12 mouse cellular contexts compared by ENCODE assay signal in genomic region chr4:137766365-137766764, GRCm38 (mm10). TPM values are rescaled to one million over a fixed set of nuclear protein-coding genes. Genes with fewer than 3 reads are reported as not detected.
A peak's percentile ranks its signal among the peaks of the same experiment; 100 is the strongest.
DNase-seq lines count a peak whose midpoint lies in the region; ATAC-seq and TF ChIP-seq lines count a peak whose summit lies in the region.
"Had no signal": no experiment of that assay in that cellular context is flagged by ENCODE, and none has a peak within 500 bp of the region (broad histone marks: within the 10 kb centered on the region; RNA-seq: fewer than 3 reads in every experiment).

No protein-coding gene starts in this region.

- no peaks in the 10 kb centered on the region for H3K9me3 ChIP-seq in hindbrain, embryonic 13.5 days
- H3K9me3 ChIP-seq in hindbrain, embryonic 12.5 days (replicated peaks), result no peaks in the 10 kb centered on the region
- H3K9me3 ChIP-seq in ES-Bruce4 (replicated peaks; ENCODE audit: control insufficient read depth, insufficient read depth, low read length, poor library complexity, severe bottlenecking), result no peaks in the 10 kb centered on the region
- H3K9me3 ChIP-seq in forebrain, embryonic 14.5 days (replicated peaks; ENCODE audit: control insufficient read depth, low read length), result no peaks in the 10 kb centered on the region
- H3K9me3 ChIP-seq in liver, embryonic 16.5 days (replicated peaks; ENCODE audit: control insufficient read depth, low read length), result no peaks in the 10 kb centered on the region

- no peak for TF ChIP-seq POLR2A in ES-Bruce4 (IDR thresholded peaks at IDR 0.05; ENCODE audit: insufficient read depth, low read length)

- no peaks in the 10 kb centered on the region for H3K27me3 ChIP-seq in hindbrain, embryonic 13.5 days
- no peaks in the 10 kb centered on the region for H3K27me3 ChIP-seq in hindbrain, embryonic 12.5 days
- H3K27me3 ChIP-seq in ES-Bruce4 (ENCODE audit: control insufficient read depth, insufficient read depth, low read length, poor library complexity, severe bottlenecking), result no peaks in the 10 kb centered on the region
- no peaks in the 10 kb centered on the region for H3K27me3 ChIP-seq in forebrain, embryonic 14.5 days (replicated peaks; ENCODE audit: control insufficient read depth, insufficient read depth, low read length)
- H3K27me3 ChIP-seq in liver, embryonic 16.5 days (ENCODE audit: control insufficient read depth, insufficient read depth, low read depth, low read length), result peaks cover 3% of the 10 kb centered on the region; the same call in 1 of the 2 replicates

- 34% methylated on average over 5 of the region's 5 CpGs for WGBS in hindbrain, embryonic 13.5 days
- WGBS in hindbrain, embryonic 12.5 days, result 35% methylated on average over 5 of the region's 5 CpGs
- 25% methylated on average over 5 of the region's 5 CpGs for WGBS in forebrain, embryonic 14.5 days
- 20% methylated on average over 5 of the region's 5 CpGs for WGBS in liver, embryonic 16.5 days (ENCODE audit: insufficient replicate concordance)

- no peaks in the 10 kb centered on the region for H3K36me3 ChIP-seq in hindbrain, embryonic 13.5 days
- H3K36me3 ChIP-seq in hindbrain, embryonic 12.5 days, result no peaks in the 10 kb centered on the region
- H3K36me3 ChIP-seq in ES-Bruce4 (ENCODE audit: control insufficient read depth, insufficient read depth, low read length, poor library complexity, severe bottlenecking), result no peaks in the 10 kb centered on the region
- no peaks in the 10 kb centered on the region for H3K36me3 ChIP-seq in forebrain, embryonic 14.5 days (ENCODE audit: control insufficient read depth, insufficient read depth, low read length)
- no peaks in the 10 kb centered on the region for H3K36me3 ChIP-seq in liver, embryonic 16.5 days (ENCODE audit: control insufficient read depth, insufficient read depth)

- H3K9ac ChIP-seq in hindbrain, embryonic 13.5 days, result no peak overlapping the region
- H3K9ac ChIP-seq in hindbrain, embryonic 12.5 days, result no peak overlapping the region
- H3K9ac ChIP-seq in ES-Bruce4 (ENCODE audit: low read depth, poor library complexity, severe bottlenecking), result no peak overlapping the region
- no peak overlapping the region for H3K9ac ChIP-seq in forebrain, embryonic 14.5 days (ENCODE audit: low read length)
- H3K9ac ChIP-seq in liver, embryonic 16.5 days (ENCODE audit: low read depth, low read length), result no peak overlapping the region

- H3K4me3 ChIP-seq in hindbrain, embryonic 13.5 days, result no peak overlapping the region
- no peak overlapping the region for H3K4me3 ChIP-seq in hindbrain, embryonic 12.5 days
- no peak overlapping the region for H3K4me3 ChIP-seq in ES-Bruce4 (ENCODE audit: low read depth, low read length)
- no peak overlapping the region for H3K4me3 ChIP-seq in forebrain, embryonic 14.5 days (ENCODE audit: low read depth, low read length)
- H3K4me3 ChIP-seq in liver, embryonic 16.5 days (ENCODE audit: low read depth, low read length), result no peak overlapping the region
- H3K4me3 ChIP-seq: erythroblast, embryonic 14.5 days had no signal

- no peak for DNase-seq in forebrain, embryonic 14.5 days (ENCODE audit: low spot score)
- DNase-seq in left cerebral cortex, adult 11 months (ENCODE audit: low spot score), result no peak
- DNase-seq in cerebellum, adult 8-10 months, result no peak
- DNase-seq in thymus, postnatal 14 days, result no peak
- DNase-seq: cerebellum, adult 9-10 months; heart, postnatal 14 days; thymus, postnatal 4 days had no signal

- no peak for TF ChIP-seq EP300 in ES-Bruce4 (IDR thresholded peaks at IDR 0.05; ENCODE audit: insufficient read depth, low read depth, low read length)

- H3K4me1 ChIP-seq in hindbrain, embryonic 13.5 days (replicated peaks), result peaks cover 27% of the 10 kb centered on the region
- peaks cover 27% of the 10 kb centered on the region for H3K4me1 ChIP-seq in hindbrain, embryonic 12.5 days
- peaks cover 33% of the 10 kb centered on the region for H3K4me1 ChIP-seq in ES-Bruce4 (ENCODE audit: control insufficient read depth, insufficient read depth, low read length)
- peaks cover 20% of the 10 kb centered on the region for H3K4me1 ChIP-seq in forebrain, embryonic 14.5 days (ENCODE audit: control insufficient read depth, insufficient read depth, low read length)
- H3K4me1 ChIP-seq in liver, embryonic 16.5 days (ENCODE audit: control insufficient read depth, low read depth, low read length), result peaks cover 11% of the 10 kb centered on the region

- ATAC-seq in hindbrain, embryonic 13.5 days (ENCODE audit: low FRiP score), result no peak
- no peak for ATAC-seq in hindbrain, embryonic 12.5 days (ENCODE audit: low FRiP score)
- ATAC-seq in forebrain, embryonic 14.5 days, result no peak; the same call in 1 of the 2 replicates
- 0 out of 2 replicates have a peak, but pooled peaks have one; percentile 20 for ATAC-seq in liver, embryonic 16.5 days (ENCODE audit: low read depth)

- no peak overlapping the region for H3K4me2 ChIP-seq in hindbrain, embryonic 13.5 days
- H3K4me2 ChIP-seq in hindbrain, embryonic 12.5 days (replicated peaks), result no peak overlapping the region
- no peak overlapping the region for H3K4me2 ChIP-seq in forebrain, embryonic 14.5 days (ENCODE audit: low read length)
- H3K4me2 ChIP-seq in liver, embryonic 16.5 days (ENCODE audit: low read depth, low read length), result no peak overlapping the region

- no peak for TF ChIP-seq CTCF in ES-Bruce4 (IDR thresholded peaks at IDR 0.05; ENCODE audit: low read depth, low read length)

- peak overlapping the region; percentile 86 for H3K27ac ChIP-seq in hindbrain, embryonic 13.5 days
- H3K27ac ChIP-seq in hindbrain, embryonic 12.5 days, result no peak overlapping the region
- peak overlapping the region; percentile 28; the same call in 1 of the 2 replicates for H3K27ac ChIP-seq in ES-Bruce4 (ENCODE audit: insufficient read depth, low read length)
- peak overlapping the region; percentile 81 for H3K27ac ChIP-seq in forebrain, embryonic 14.5 days (ENCODE audit: low read depth, low read length)
- H3K27ac ChIP-seq in liver, embryonic 16.5 days (ENCODE audit: low read length), result peak overlapping the region; percentile 12; the same call in 1 of the 2 replicates

RNA-seq across cellular contexts. Expression of gene Alpl, which starts 29.8 kb away (rescaled TPM):
- 6.9 and 10.2 TPM in 2 replicates for polyA plus RNA-seq in hindbrain, embryonic 13.5 days (2015; fragmentation: Nextera tagmentation; extraction: Ambion mirVana)
- polyA plus RNA-seq in hindbrain, embryonic 12.5 days (2016; fragmentation: Nextera tagmentation; extraction: Ambion mirVana), result 13.6 and 15.9 TPM in 2 replicates
- 133 and 158 TPM in 2 replicates for polyA plus RNA-seq in ES-Bruce4 (2011; ENCODE audit: insufficient read depth, insufficient read length, low read depth, missing spikeins)
- polyA plus RNA-seq in forebrain, embryonic 14.5 days (2014; fragmentation: Nextera tagmentation; extraction: Ambion mirVana), result 7.4 and 7.7 TPM in 2 replicates
- polyA plus RNA-seq in liver, embryonic 16.5 days (2015; fragmentation: Nextera tagmentation; extraction: Ambion mirVana), result 11.9 and 15.5 TPM in 2 replicates
